Mouse (Mus musculus): ENCODE data around the gene A030003K21Rik.
A peak's percentile ranks its signal among the peaks of the same experiment; 100 is the strongest.
"Not testable (repeated sequence)": the region's sequence is repeated elsewhere in the genome, so short reads cannot be mapped to it uniquely, and the experiment has no call there.

A030003K21Rik gene

DNA sequence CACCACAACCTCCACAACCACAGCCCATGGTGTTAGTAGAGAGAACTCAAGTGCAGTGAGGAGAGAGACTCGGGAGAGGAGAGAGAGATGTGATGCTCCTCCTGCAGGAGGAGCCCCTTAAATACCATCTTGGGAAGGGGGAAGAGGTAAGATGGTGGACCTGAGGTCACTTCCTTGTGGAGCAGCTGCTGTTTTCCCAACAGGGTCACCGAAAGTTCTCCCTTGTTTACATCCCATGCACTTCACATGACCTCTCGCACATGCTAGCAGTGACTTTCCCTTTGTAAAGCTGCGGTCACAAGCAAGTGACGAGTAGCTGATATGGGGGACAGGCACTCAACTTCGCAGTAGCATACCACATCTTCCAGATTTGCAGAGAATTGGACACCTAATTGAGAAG, at the start of gene A030003K21Rik:
A030003K21Rik (minus strand) TSS at position 94 of the 400 bp plus-strand sequence.
- not testable (repeated sequence) for DNase-seq (ENCODE audit: low spot score)

DNA sequence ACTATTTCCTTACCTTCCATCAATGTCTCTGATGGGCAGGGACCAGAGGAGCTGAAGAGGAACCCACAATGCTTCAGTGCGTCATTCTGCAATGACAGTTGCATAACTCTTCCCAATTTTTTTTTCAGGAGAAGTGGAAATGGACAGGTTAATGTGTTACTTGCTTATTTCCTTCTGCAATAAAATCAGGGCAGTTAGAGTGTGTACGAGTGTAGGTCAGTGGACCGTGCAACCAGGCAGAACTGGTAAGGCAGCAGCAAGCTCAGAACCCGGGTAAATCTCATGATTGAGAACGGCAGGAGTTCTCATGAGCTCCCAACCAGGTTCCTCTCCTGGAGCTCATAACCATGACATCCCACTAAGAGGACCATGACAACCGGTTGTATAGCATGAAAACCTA, 48.9 kb upstream of the A030003K21Rik start:
- no peak for DNase-seq (ENCODE audit: low spot score)

DNA sequence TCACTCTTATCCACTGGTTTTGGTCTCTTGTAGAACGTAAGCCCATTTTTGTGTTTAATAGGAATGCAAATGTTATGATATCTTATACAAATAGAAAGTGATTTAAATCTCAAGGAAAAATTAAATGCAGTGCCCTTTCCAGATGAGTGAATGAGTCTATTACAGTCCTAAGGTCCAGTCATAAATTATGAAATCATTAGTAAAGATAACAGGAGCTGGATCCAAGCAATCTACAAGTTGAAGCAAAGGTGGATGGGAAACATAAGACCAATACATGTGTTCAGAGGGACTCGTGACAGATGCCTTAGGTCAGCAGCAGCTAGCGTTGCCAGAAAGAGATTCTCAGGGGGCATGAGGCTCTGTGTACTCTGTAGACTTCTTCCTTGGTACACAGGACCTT, 48.4 kb upstream of the A030003K21Rik start:
- no peak for DNase-seq (ENCODE audit: low spot score)

DNA sequence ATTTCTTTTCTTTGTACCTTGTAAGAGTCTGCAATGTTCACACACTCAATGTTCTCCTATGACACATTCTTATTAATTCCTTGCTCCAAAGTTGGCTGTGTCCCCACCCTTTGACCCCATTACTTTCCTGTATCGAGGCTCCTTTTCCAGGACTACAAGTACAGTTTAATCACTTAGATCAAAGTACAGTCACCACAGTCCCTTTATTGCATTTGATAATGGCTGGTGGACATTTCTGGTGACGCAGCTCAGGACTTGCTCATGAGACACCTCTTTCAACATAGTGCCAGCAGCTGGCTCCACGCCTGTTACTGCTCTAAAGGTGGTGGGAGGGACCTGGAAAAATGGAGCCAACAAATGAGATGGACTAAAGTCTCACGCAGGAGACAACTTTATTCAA, 47.9 kb upstream of the A030003K21Rik start:
- no peak for DNase-seq (ENCODE audit: low spot score)

DNA sequence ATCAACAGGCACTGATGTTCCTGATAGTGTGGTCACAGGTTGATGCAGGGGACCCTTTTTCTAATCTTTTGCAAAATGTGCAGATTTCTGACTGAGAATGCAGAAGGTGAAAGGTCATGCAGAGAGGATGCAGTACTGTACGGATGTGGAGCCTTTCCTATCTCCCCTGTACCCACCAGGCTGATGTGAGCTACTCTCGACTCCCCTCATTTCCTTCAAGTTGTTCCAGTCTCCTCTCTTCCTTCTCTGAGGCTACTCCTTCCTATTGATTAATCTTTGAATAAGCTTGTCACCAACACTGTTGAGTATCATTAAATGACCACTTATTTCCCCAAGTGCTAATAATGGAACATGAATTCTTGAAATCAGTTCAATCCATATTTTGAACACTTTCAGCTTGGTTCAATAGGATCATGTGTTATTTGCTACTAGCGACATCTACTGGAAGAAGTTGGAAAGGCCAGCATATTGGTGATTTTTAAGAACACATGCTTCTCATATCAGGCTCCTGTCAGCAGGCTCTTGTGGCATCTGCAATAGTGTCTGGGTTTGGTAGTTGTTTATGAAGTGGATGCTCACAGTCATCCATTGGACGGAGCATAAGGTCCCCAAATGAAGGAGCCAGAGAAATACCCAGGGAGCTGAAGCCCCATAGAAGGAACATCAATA, 44.5 kb upstream of the A030003K21Rik start:
- peak; percentile 85 for DNase-seq (ENCODE audit: low spot score)

DNA sequence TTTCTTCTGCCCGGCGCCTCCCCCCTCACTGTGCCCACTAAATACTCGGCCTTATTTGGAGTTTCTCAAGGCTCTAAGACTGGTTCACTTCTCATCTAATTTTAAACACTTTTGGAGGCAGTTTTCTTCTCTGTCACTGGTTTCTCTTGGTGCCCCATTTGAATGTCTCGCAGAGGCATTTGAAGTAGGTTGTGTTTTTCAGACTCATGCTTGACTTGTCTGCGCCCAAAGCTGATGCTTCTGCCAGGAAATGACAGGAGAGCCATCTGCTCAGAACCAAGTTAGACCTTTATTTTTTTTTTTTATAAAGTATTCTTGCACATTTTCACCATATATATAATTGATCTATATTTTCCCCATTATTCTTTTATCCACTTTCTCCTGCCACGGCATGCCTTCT, 43.5 kb upstream of the A030003K21Rik start:
- no peak for DNase-seq (ENCODE audit: low spot score)

DNA sequence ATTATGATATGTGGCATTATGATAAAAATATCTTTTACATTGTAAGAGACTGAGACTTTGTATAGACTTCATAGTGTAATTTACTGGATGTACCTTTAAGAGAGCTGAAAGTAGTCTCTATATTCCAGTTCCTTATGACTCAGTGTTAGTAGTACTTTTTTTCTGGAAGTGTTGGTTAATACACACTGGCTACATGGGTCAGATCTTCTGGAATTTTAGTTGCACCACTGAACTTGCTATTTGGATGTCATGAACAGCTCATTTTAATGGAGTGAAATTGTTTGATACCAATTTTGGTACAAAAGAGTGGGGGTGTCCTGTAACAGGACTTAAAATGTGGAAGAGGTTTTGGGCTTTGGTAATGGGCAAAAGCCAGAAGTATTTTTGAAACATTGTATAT, 34.7 kb upstream of the A030003K21Rik start:
- DNase-seq (ENCODE audit: low spot score), result no peak

DNA sequence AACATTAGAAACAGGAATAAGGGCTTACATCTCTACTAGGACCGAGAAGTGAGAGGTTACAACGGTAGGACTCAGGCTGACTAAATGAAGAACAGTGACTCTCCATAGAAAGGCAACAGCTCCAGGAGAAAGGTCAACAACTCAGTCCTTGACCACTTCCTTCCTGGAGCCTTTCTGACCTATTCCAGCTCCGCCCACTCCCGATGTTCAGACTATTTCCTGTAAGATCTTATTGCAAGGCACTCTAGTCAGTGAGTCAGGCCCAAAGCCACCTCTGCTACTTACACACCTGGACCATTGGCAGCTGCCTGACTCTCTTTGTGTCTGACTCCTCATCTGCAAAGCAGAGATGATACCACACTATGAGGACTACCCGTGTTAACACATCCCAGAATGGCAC, 32.6 kb upstream of the A030003K21Rik start:
- no peak for DNase-seq (ENCODE audit: low spot score)

DNA sequence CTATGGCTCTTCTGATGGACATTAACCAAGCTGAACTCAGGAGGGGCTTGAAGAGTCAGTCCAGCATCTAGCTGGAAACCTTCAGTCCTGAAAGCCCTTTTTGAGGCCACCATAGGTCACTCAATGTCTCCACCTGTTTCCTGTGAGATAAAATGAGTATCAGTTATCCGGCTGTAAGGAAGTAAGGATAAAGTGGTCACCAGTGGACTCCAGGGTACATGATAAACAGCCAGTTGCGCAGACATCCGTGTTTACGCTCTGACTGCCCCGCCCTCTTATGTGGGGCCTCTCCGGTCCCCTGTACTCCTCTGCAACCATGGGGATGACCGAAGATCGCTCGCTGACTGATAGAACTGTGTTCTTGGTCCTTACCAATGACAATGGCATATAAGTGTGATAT, 31.2 kb upstream of the A030003K21Rik start:
- no peak for DNase-seq (ENCODE audit: low spot score)

DNA sequence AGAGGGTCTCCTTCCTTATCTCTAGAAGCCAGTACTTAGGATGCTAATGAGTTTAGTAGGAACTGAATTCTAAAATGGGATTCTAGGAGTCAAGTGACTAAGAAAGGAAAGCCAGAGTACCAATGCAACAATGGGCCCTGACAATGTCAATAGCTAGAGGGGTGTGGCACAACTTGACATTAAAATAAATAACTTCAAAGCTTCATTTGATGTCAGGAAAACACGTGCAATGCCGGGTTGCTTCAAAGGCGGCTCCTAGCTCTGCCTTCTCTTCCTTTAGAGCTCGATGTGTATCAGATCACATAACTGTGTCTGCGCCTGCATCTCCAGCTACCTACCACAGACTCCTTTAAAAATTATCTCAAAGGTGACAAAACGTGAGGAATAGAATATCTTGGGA, 30.7 kb upstream of the A030003K21Rik start:
- no peak for DNase-seq (ENCODE audit: low spot score)

DNA sequence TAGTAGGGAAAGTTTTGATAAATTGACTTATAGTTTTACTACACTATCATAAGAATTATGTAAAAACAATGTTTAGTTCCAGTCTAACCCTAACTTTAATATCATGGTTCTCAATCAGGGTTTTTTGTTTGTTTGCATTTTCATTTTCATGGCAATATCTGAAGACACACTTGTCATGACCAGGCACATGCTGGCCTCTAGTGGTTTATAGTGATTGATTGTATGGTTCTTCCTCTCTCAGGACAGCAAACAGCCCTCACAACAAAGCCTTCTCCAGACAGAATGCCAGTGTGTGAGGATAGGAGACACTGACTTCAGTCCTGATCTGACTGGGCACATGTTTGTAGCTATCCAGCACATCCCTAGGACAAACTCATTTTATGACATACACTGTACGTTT, 30.1 kb upstream of the A030003K21Rik start:
- no peak for DNase-seq (ENCODE audit: low spot score)

DNA sequence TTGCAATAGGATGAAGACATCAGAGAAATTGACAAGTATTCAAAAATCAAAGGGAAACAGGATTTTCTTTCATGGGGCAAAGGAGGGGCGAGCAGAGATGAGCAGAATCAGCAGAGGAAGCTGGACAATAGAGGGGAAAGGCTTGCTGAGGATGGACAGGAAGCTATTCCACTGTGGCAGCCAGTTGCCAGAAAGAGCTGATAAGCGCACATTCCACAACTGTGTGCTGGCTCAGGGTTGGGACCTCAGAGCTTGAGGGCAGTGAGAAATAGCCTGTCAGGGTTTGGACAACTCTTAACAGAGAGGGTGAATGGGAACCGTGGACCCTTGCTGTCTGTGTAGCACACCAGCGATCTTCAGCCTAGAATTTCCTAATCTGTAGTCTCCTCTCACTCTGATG, 28.9 kb upstream of the A030003K21Rik start:
- DNase-seq (ENCODE audit: low spot score), result no peak

DNA sequence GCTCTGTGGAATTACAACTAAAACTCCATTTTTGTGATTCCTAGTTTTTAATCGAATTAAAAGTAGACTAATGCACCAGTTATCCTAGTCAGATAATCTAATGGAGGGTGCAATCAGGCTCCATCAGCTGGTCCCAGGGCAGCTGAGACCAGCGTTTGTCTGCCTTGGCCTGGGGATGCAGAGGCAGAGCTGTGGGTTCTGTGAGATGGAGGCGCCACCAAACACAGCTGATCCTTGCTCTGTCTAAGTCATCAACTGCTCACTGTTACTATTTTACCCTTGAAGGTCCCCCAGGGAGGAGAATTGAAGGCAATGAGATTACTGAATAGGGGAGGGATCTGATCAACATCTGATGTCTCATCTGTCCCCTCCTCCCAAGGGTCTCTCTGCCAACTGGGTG, 23.2 kb upstream of the A030003K21Rik start:
- DNase-seq (ENCODE audit: low spot score), result no peak

DNA sequence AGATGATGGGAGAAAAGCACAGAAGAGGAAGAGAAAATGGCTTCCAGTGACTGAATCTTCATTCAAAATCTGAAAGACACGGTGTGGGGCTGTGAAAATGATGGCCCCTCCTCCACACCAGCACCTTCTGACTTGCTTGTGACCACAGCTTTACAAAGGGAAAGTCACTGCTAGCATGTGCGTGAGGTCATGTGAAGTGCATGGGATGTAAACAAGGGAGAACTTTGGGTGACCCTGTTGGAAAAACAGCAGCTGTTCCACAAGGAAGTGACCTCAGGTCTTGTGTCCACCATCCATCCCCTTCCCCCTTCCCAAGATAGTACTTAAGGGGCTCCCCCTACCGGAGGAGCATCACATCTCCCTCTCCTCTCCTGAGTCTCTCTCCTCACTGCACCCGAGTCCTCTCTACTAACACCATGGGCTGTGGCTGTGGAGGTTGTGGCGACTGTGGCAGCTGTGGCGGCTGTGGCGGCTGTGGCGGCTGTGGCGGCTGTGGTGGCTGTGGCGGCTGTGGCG, 16.7 kb upstream of the A030003K21Rik start, which contains the start of gene Gm47955:
Gm47955 (plus strand) TSS at position 417 of the 516 bp plus-strand sequence.
- DNase-seq (ENCODE audit: low spot score), result no peak

DNA sequence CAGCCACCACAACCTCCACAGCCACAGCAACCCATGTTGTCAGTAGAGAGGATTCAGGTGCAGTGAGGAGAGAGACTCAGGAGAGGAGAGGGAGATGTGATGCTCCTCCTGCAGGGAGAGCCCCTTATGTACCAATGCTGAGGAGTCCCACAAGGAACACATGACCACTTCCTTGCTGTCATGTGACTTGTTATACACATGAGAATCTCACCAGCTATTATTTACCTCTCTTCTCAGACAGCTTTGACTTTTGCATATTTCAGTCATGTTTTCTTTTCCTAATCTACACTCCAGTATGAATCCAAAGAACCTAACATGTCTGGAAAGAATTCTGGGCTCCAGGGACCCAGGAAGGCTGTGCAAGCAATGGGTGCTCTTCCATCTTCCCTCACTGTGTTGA, 12.7 kb upstream of the A030003K21Rik start, which contains the start of gene Gm7544:
Gm7544 (minus strand) TSS at position 101 of the 400 bp plus-strand sequence.
- not testable (repeated sequence) for DNase-seq (ENCODE audit: low spot score)

DNA sequence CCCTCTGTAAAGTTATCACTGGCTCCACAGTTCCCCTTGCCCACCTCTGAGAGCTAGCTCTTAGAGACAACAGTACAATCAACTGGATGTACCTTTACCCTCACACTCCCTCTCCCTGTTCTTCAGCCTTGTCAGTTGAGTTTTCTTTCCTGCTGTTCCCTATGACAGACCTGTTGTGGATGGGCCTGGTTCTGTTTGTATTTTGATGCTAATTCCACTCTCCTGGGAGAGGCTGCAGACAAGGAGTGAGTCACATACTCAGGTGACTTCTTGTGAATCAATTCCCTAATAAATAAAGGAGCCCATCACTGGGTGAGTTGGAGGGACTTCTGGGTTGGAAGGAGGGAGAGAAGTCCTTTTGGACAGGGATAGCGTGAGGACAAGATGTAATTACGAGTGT, 5.4 kb upstream of the A030003K21Rik start:
- no peak for DNase-seq (ENCODE audit: low spot score)

DNA sequence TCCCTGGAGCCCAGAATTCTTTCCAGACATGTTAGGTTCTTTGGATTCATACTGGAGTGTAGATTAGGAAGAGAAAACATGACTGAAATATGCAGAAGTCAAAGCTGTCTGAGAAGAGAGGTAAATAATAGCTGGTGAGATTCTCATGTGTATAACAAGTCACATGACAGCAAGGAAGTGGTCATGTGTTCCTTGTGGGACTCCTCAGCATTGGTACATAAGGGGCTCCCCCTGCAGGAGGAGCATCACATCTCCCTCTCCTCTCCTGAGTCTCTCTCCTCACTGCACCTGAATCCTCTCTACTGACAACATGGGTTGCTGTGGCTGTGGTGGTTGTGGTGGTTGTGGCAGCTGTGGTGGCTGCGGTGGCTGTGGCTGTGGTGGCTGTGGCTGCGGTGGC, 2.8 kb upstream of the A030003K21Rik start:
- DNase-seq (ENCODE audit: low spot score), result not testable (repeated sequence)

DNA sequence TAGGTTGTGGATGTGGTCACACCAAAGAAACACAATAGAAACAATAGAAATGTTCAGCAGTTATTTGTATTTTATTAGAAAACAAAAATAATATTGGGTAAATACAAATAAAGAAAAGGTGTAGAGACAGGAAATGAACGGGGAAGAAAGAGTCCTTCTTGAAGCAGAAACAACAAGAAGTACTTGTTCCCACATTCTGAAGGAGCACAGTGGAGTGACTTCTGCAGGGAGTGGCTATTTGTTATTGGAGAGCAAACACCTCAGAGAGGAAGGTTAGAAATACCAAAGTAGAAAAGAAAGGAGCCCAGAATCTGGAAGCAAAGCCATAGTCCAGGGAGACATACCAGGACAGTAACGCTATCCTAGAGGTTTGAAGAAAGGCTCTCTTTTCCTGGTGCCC, 683 bp downstream of the A030003K21Rik start:
- DNase-seq (ENCODE audit: low spot score), result not testable (repeated sequence)

DNA sequence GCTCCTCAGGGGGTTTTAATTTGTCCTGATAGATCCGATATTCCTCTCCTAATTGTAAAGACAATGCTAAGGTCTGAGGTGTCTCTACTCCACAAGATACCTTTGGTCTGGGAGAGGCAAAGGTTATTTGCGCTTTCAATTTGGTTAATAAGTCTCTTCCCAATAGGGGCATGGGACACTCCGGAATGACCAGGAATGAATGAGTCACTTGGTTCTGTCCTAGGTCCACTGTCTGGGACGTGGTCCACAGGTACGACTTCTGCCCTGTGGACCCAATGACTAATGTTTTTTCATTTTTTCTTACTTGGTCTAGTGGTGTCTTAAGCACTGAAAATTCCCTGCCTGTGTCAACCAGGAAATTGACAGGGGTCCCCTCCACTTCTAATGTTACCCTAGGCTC, 4.5 kb downstream of the A030003K21Rik start:
- no peak for DNase-seq (ENCODE audit: low spot score)

DNA sequence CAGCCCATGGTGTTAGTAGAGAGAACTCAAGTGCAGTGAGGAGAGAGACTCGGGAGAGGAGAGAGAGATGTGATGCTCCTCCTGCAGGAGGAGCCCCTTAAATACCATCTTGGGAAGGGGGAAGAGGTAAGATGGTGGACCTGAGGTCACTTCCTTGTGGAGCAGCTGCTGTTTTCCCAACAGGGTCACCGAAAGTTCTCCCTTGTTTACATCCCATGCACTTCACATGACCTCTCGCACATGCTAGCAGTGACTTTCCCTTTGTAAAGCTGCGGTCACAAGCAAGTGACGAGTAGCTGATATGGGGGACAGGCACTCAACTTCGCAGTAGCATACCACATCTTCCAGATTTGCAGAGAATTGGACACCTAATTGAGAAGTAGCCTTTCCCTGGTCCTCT, 11.9 kb downstream of the A030003K21Rik start, which contains the start of gene Gm6217:
Gm6217 (minus strand) TSS at position 74 of the 400 bp plus-strand sequence.
- DNase-seq (ENCODE audit: low spot score), result not testable (repeated sequence)

DNA sequence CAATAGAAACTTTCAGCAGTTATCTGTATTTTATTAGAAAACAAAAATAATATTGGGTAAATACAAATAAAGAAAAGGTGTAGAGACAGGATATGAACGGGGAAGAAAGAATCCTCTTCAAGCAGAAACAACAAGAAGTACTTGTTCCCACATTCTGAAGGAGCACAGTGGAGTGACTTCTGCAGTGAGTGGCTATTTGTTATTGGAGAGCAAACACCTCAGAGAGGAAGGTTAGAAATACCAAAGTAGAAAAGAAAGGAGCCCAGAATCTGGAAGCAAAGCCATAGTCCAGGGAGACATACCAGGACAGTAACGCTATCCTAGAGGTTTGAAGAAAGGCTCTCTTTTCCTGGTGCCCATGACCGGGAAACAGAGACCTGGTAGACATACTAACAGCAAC, 12.6 kb downstream of the A030003K21Rik start:
- not testable (repeated sequence) for DNase-seq (ENCODE audit: low spot score)

DNA sequence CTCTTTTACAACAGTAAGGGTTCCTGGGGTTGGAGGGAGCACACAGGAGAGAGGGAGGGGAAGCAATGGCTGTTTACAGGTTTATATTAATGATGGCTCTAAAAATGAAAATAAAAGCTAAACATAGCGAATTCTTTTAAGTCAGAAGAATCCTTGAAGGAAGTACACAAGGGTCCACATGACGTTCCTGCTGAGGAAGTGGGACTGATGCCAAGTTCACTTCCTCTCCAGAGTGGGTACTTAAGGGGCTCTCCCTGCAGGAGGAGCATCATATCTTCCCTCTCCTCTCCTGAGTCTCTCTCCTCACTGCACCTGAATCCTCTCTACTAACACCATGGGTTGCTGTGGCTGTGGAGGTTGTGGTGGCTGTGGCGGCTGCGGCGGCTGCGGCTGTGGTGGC, 18.5 kb downstream of the A030003K21Rik start, which contains the start of gene A030014E15Rik:
A030014E15Rik (plus strand) TSS at position 268 of the 400 bp plus-strand sequence.
- DNase-seq (ENCODE audit: low spot score), result no peak

DNA sequence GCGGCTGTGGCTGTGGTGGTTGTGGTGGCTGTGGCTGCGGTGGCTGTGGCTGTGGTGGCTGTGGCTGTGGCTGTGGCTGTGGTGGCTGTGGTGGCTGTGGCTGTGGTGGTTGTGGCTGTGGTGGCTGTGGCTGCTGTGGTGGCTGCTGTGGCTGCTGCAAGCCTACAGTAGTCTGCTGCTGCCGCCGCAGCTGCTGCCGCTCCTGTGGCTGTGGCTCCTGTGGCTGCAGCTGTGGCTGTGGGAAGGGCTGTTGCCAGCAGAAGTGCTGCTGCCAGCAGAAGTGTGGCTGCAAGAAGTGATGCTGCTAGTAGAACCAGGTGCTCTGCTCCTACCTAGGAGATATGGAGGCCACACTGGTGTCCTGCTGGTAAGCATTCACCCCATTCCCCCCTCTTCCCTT, 29.8 kb downstream of the A030003K21Rik start:
- DNase-seq (ENCODE audit: low spot score), result not testable (repeated sequence)

DNA sequence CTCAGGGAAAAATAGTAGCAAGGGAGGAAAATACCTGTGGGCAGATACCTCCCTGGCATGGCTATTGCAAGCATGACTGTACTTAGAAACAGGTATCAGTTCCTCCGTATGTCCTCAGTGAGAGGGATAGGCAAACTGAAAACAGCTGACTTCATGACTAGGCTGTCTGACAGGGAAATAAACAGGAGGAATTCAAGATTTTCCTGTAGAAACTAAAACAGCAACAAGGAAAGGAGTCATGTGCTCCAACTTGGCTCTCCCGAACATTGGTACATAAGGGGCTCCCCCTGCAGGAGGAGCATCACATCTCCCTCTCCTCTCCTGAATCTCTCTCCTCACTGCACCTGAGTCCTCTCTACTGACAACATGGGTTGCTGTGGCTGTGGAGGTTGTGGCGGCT, 30.2 kb downstream of the A030003K21Rik start, which contains the start of gene A030005L19Rik:
A030005L19Rik (plus strand) TSS at position 301 of the 400 bp plus-strand sequence.
- no peak for DNase-seq (ENCODE audit: low spot score)
